Mouse (Mus musculus) erythroblast, embryonic 14.5 days (primary cell): ENCODE data around the gene Dgat2.

Source experiments
- GATA1 ChIP-seq: IDR thresholded peaks from 2 replicates; pipeline ENCODE4 v1.6.1; 2012; ENCODE audit warnings: low read length, inconsistent platforms, mixed read lengths
- TAL1 ChIP-seq: IDR thresholded peaks from 3 replicates; pipeline ENCODE4 v1.6.1; 2012; ENCODE audit warnings: low read length, inconsistent platforms, mixed read lengths

- TF ChIP-seq GATA1 = no peak
- no peak for TF ChIP-seq TAL1
Measured at GRCm38 (mm10) chr7:99132597-99132996, 49.9 kb downstream of the Dgat2 start.
